Mouse (Mus musculus) E14TG2a.4 (cell line): ENCODE measurements around the gene Gm49380.

Experiments used
- H3K27me3 ChIP-seq: 2 replicates; pipeline ENCODE4 v1.6.1; 2014; ENCODE audit warnings: low read length, control low read depth; ENCODE audit not compliant: insufficient read depth
- H3K36me3 ChIP-seq: 2 replicates; pipeline ENCODE4 v1.6.1; 2014; ENCODE audit warnings: low read length, control low read depth; ENCODE audit not compliant: insufficient read depth
- H3K4me1 ChIP-seq: replicated peaks from 2 replicates; pipeline ENCODE4 v1.6.1; 2014; ENCODE audit warnings: low read depth, low read length, control low read depth
- H3K4me3 ChIP-seq: replicated peaks from 2 replicates; pipeline ENCODE4 v1.5.1; 2014; ENCODE audit warnings: mild to moderate bottlenecking, low read length
- H3K9me3 ChIP-seq: 2 replicates; pipeline ENCODE4 v1.6.1; 2014; ENCODE audit warnings: low read length, control low read depth
- CTCF ChIP-seq: conservative IDR thresholded peaks from 2 replicates; pipeline ENCODE4 v1.5.1; 2014; ENCODE audit warnings: low read length
- NANOG ChIP-seq: IDR thresholded peaks from 2 replicates; pipeline ENCODE4 v1.6.1; 2014; ENCODE audit warnings: borderline replicate concordance, low read length, mixed read lengths
- POU5F1 ChIP-seq: IDR thresholded peaks from 2 replicates; pipeline ENCODE4 v1.6.1; 2014; ENCODE audit warnings: low read length, borderline replicate concordance

Gm49380 gene

DNA sequence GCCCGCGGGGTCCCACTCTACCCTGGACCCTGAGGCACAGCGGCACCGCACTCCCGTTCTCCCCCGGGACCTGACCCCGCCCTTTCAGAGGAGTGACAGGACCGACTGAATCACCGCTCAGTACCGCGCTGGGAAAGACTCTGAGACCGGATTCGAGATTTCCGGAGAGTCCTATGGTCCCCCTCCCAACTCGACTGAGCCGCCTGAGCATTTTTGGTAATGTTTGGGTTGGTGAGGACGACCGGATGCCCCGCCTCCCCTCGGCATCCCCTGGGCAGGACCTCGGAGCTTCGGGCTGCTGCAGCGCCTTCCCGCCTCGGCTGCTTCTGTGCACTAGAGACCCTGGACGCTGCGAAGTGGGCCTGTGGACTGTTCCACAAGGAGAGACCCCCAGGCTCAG is 16.7 kb upstream of the Gm49380 start:
- Histone ChIP-seq H3K36me3 (no peaks in the 10 kb centered on the region), H3K9me3 (no peaks in the 10 kb centered on the region), H3K27me3 (peaks cover 37% of the 10 kb centered on the region), H3K4me1 (peaks cover 83% of the 10 kb centered on the region), H3K4me3 (peak overlapping the region; percentile 74)
- no peak for TF ChIP-seq NANOG
- no peak for TF ChIP-seq CTCF
- TF ChIP-seq POU5F1, result no peak

DNA sequence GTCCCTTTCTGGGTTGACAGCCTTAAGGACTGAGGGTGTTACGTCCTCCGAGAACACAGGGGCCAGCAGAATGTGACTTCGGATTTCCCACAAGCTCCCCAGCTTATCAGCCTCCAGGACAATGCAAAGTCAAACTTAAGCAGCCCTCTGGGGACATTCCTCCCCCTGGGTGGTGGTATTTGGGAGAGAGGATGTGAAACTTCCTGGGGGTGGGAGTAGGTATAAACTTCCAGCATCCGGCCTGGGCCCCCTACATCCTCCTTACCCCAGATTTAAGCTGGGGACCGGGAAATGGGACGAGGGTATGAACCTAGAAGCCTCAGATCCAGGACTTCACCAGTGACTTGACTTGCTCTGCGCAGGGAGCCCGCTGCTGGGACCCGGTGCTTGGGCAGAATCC is 16.3 kb upstream of the Gm49380 start:
- H3K4me3 ChIP-seq, result peak overlapping the region; percentile 74
- H3K27me3 ChIP-seq, result peaks cover 33% of the 10 kb centered on the region
- no peaks in the 10 kb centered on the region for H3K36me3 ChIP-seq
- TF ChIP-seq CTCF, result no peak
- TF ChIP-seq POU5F1, result no peak
- TF ChIP-seq NANOG, result no peak
- H3K9me3 ChIP-seq, result no peaks in the 10 kb centered on the region
- H3K4me1 ChIP-seq, result peaks cover 87% of the 10 kb centered on the region

DNA sequence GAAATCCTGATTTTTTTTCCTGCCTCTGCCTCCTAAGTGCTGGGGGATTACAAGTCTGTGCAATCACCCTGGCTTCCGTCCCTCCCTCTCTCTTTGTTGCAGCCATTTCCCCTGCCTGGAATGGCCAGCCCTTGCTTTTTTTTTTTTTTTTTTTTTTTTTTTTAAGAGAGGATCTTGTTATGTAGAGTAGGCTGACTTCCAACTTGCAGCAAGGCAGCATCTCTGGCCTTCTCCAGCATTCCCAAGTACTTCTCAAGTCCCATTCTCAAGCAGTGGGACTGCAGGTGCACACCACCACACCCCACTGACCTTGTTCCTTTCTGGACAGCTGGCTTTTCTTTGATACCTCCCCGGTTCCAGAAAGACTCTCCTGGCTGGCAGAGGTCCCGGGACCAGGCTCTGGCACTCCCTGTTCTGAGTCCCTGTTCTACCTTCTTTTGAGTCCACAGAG is 14.1 kb upstream of the Gm49380 start:
- peaks cover 76% of the 10 kb centered on the region for H3K4me1 ChIP-seq
- peak overlapping the region; percentile 17; the same call in 1 of the 2 replicates for H3K4me3 ChIP-seq
- H3K27me3 ChIP-seq, result peaks cover 13% of the 10 kb centered on the region
- H3K9me3 ChIP-seq, result no peaks in the 10 kb centered on the region
- no peaks in the 10 kb centered on the region for H3K36me3 ChIP-seq
- TF ChIP-seq CTCF, result no peak
- no peak for TF ChIP-seq POU5F1
- TF ChIP-seq NANOG, result no peak

DNA sequence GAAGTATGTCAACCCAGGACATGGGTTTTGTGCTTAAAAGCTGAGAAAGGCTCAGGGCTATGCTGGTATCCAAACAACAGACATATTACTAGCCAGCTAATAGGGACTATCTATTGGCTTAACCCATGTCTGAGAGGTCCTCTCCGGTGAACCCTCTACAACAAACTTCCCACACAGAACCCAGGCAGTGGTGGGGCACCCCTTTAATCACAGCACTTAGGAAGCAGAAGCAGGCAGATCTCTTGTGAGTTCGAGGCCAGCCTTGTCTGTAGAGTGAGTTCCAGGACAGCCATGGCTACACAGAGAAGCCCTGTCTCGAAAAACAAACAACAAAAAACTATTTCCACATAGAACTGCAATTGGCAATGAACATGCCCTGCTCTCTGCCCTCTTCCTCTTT is 13.4 kb upstream of the Gm49380 start:
- TF ChIP-seq POU5F1 (no peak), NANOG (no peak), CTCF (no peak)
- H3K27me3 ChIP-seq, result peaks cover 8% of the 10 kb centered on the region
- no peaks in the 10 kb centered on the region for H3K9me3 ChIP-seq
- no peaks in the 10 kb centered on the region for H3K36me3 ChIP-seq
- H3K4me1 ChIP-seq, result peaks cover 73% of the 10 kb centered on the region
- no peak overlapping the region for H3K4me3 ChIP-seq

DNA sequence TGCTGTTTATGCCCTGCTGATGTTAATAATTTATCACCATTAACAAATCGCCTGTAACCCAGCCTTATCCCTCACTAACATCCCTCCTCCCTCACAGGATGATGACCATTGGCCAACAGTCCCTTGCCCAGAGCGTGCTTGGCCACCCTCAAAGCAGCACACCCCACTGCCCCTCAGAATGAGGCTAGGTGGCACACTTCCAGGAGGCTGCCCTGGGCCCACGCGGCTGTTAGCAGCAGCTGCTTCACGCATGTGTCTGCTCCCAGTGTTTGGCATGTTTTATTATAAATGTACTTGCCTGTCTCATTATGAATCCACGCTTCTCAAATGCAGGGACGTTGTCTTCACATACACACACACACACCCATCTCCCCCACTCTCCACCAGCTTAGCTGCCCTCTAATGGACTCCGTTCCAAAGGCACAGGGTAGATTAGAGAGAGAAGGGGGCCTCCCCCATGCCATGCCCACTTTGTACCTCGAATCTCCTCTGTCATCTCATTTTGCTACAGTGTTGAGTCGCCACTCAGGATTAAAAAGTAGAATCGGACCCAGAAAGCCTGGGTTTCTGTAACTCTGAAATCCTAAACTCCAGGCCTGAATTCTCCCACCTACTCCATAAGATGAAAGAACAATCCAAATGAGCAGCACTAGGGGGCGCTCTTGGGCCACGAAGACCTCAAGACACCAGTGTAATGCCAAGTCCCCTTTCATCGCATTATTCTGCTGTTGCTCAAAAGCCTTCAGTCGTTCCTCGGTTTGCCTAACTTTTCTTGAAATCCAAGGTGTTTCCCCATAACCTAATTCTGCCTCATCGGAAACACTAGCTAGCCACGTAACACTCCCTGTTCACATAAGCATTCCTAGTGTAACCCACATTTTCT is 12.5 kb upstream of the Gm49380 start:
- TF ChIP-seq CTCF (peak; percentile 68), NANOG (no peak), POU5F1 (no peak)
- Histone ChIP-seq H3K27me3 (no peaks in the 10 kb centered on the region), H3K4me3 (peak overlapping the region; percentile 17; the same call in 1 of the 2 replicates)

DNA sequence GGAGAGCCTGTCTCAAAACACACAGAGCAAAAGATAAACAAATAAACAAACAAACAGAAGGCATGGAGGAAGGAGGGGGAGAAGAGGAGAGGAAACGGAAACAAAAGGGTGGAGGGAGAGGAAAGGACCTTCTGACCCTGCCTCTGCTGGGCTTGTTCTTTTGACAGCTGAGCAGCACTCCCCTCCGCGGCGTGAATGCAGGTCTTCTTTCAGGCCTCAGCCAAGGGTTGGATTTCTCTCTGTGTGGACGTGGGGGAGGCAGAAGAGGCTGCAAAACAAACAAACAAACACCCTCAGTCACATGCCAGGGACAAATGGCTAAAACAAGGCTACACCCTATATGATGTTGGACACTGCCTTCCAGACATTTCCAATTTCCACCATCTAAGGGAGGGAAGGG is 11.7 kb upstream of the Gm49380 start:
- TF ChIP-seq NANOG, result no peak
- TF ChIP-seq POU5F1, result no peak
- TF ChIP-seq CTCF, result no peak
- H3K4me1 ChIP-seq, result peaks cover 55% of the 10 kb centered on the region

More for the DNA sequence above, 12.5 kb upstream of the Gm49380 start:
- H3K4me1 ChIP-seq, result peaks cover 63% of the 10 kb centered on the region
- H3K9me3 ChIP-seq, result peaks cover 4% of the 10 kb centered on the region; the same call in 1 of the 2 replicates
- no peaks in the 10 kb centered on the region for H3K36me3 ChIP-seq

DNA sequence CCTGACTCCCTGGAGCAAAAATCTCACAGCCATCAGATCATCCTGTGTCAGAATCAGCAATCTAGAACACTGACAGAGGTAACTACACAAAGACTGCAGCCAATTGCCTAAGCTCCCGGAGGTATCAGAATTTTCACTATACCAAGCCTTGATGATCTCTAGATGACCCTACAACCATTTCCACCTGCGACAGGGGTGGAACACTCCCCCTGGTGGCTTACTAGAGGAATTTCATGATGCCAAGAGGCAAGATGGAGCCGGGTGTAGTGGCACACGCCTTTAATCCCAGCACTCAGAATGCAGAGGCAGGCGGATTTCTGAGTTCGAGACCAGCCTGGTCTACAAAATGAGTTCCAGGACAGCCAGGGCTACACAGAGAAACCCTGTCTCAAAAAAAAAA is 11.0 kb upstream of the Gm49380 start:
- Histone ChIP-seq H3K4me3 (no peak overlapping the region), H3K36me3 (no peaks in the 10 kb centered on the region), H3K4me1 (peaks cover 48% of the 10 kb centered on the region), H3K9me3 (peaks cover 4% of the 10 kb centered on the region; the same call in 1 of the 2 replicates), H3K27me3 (no peaks in the 10 kb centered on the region)
- TF ChIP-seq POU5F1, result no peak
- TF ChIP-seq CTCF, result peak; percentile 56

More for the DNA sequence above, 11.7 kb upstream of the Gm49380 start:
- no peaks in the 10 kb centered on the region for H3K27me3 ChIP-seq
- H3K36me3 ChIP-seq, result no peaks in the 10 kb centered on the region
- H3K4me3 ChIP-seq, result peak overlapping the region; percentile 17; the same call in 1 of the 2 replicates
- H3K9me3 ChIP-seq, result peaks cover 4% of the 10 kb centered on the region; the same call in 1 of the 2 replicates

DNA sequence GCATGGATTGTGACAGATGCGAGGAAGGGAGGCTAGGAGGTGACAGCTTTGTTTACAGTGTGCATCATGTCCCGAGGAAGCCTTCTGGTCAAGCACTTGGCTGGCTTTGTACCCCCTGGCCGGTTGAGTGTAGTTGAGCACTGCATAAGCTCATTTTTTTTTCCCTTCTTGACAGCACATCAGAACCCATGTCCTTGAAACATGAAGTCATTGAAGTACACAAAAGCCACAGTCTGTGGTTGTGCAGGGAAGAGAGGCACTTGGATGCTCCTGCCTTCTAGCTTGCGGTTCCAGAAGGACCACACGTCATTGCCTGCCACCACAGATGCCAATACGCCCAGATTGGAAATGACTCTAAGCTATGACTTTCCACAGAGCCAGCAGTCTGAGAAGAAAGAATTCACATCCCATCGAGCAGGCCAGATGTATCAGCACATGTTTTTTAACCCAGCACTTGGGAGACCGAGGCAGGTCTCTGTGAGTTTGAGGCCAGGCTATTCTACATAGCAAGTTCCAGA is 6.7 kb upstream of the Gm49380 start:
- Histone ChIP-seq H3K27me3 (no peaks in the 10 kb centered on the region), H3K9me3 (peaks cover 4% of the 10 kb centered on the region; the same call in 1 of the 2 replicates), H3K36me3 (no peaks in the 10 kb centered on the region), H3K4me1 (peaks cover 21% of the 10 kb centered on the region), H3K4me3 (no peak overlapping the region)
- no peak for TF ChIP-seq NANOG
